11 mouse cellular contexts compared by ENCODE assay signal in the genomic region with DNA sequence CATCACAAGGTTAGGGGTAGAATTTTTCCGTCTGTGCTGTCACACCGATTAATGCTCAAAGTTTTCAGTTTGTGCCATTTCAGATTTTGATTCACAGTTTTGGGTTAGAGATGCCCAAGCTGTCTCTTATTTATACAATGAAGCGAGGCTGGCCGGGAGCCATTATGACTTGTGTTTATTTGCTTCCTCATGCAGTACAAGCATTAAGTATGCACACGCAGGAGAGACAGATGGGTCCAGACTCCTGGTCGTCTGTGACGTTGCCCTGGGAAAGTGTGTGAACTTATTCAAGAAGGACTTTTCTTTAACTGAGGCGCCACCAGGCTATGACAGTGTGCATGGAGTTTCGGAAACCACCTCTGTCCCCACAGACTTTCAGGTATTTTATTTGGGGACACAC.
"Had no signal": no experiment of that assay in that cellular context is flagged by ENCODE, and none has a peak within 500 bp of the region (broad histone marks: within the 10 kb centered on the region; RNA-seq: fewer than 3 reads in every experiment).

No protein-coding gene starts in this region.

- H3K27ac ChIP-seq: limb, embryonic 10.5 days; liver, embryonic 15.5 days; lung, embryonic 15.5 days; midbrain, embryonic 13.5 days; stomach, embryonic 15.5 days had no signal

- H3K9me3 ChIP-seq: limb, embryonic 10.5 days; liver, embryonic 15.5 days; lung, embryonic 15.5 days; midbrain, embryonic 13.5 days; stomach, embryonic 15.5 days had no signal

- H3K4me1 ChIP-seq: limb, embryonic 10.5 days; liver, embryonic 15.5 days; lung, embryonic 15.5 days; midbrain, embryonic 13.5 days; stomach, embryonic 15.5 days had no signal

- H3K4me2 ChIP-seq: liver, embryonic 11.5 days; liver, embryonic 15.5 days; lung, embryonic 15.5 days; midbrain, embryonic 13.5 days; stomach, embryonic 15.5 days had no signal

- H3K4me3 ChIP-seq: limb, embryonic 10.5 days; liver, embryonic 15.5 days; lung, embryonic 15.5 days; midbrain, embryonic 13.5 days; stomach, embryonic 15.5 days had no signal

- DNase-seq: kidney, adult 8-10 months; kidney, postnatal 25 days; thymus, adult 2 months; thymus, postnatal 25 days had no signal

- ATAC-seq: intestine, postnatal 0 days; midbrain, embryonic 13.5 days had no signal

- H3K27me3 ChIP-seq: liver, embryonic 15.5 days; lung, embryonic 15.5 days; midbrain, embryonic 13.5 days; stomach, embryonic 15.5 days had no signal

- H3K36me3 ChIP-seq: limb, embryonic 10.5 days; midbrain, embryonic 13.5 days; stomach, embryonic 15.5 days had no signal

- H3K9ac ChIP-seq: liver, embryonic 15.5 days; lung, embryonic 15.5 days; midbrain, embryonic 13.5 days; stomach, embryonic 15.5 days had no signal
